Mouse (Mus musculus) CH12.LX (cell line): ENCODE data around the gene Tppp.
"Not testable (repeated sequence)": the region's sequence is repeated elsewhere in the genome, so short reads cannot be mapped to it uniquely, and the experiment has no call there.

ENCODE experiments used
- BHLHE40 ChIP-seq: IDR thresholded peaks from 2 replicates; pipeline ENCODE4 v1.6.1; 2011; ENCODE audit warnings: mild to moderate bottlenecking, low read depth, low read length, improper control_type of control experiment
- CTCF ChIP-seq, 2 experiments: IDR thresholded peaks in 1 of 2; conservative IDR thresholded peaks in 1 of 2; 2 replicates each; pipeline ENCODE4 v1.5.1; 2011 to 2012; ENCODE audit warnings: low read depth in 2 of 2, low read length in 2 of 2, improper control_type of control experiment in 1 of 2, inconsistent platforms in 1 of 2, mild to moderate bottlenecking in 1 of 2, moderate library complexity in 1 of 2
- ELF1 ChIP-seq: IDR thresholded peaks from 2 replicates; pipeline ENCODE4 v1.6.1; 2014; ENCODE audit warnings: low read depth, mild to moderate bottlenecking, inconsistent platforms, low read length, improper control_type of control experiment
- EP300 ChIP-seq: IDR thresholded peaks from 2 replicates; pipeline ENCODE4 v1.6.1; 2011; ENCODE audit warnings: low read length, improper control_type of control experiment
- ETS1 ChIP-seq: conservative IDR thresholded peaks from 2 replicates; pipeline ENCODE4 v1.6.1; 2012; ENCODE audit warnings: low read depth, mild to moderate bottlenecking, inconsistent platforms, low read length, improper control_type of control experiment, moderate library complexity
- MAFK ChIP-seq: IDR thresholded peaks from 2 replicates; pipeline ENCODE4 v1.6.1; 2011; ENCODE audit warnings: low read length, improper control_type of control experiment; ENCODE audit not compliant: insufficient replicate concordance
- MAX ChIP-seq: IDR thresholded peaks from 2 replicates; pipeline ENCODE4 v1.6.1; 2011; ENCODE audit warnings: low read length, improper control_type of control experiment
- NRF1 ChIP-seq: IDR thresholded peaks from 2 replicates; pipeline ENCODE4 v1.6.1; 2014; ENCODE audit warnings: low read depth, mild to moderate bottlenecking, inconsistent platforms, low read length, improper control_type of control experiment, moderate library complexity
- POLR2A ChIP-seq: IDR thresholded peaks from 2 replicates; pipeline ENCODE4 v1.6.1; 2011; ENCODE audit warnings: low read depth, mild to moderate bottlenecking, improper control_type of control experiment, low read length
- USF2 ChIP-seq: conservative IDR thresholded peaks from 2 replicates; pipeline ENCODE4 v1.6.1; 2011; ENCODE audit warnings: low read depth, low read length, improper control_type of control experiment
- ZC3H11A ChIP-seq: IDR thresholded peaks from 2 replicates; pipeline ENCODE4 v1.6.1; 2012; ENCODE audit warnings: low read depth, mild to moderate bottlenecking, inconsistent platforms, low read length, improper control_type of control experiment

- TF ChIP-seq POLR2A; ELF1; BHLHE40; MAX; CTCF (conservative IDR thresholded peaks at IDR 0.05 in 1 of 2, IDR thresholded peaks at IDR 0.05 in 1 of 2; ENCODE audit: low read depth in 2 of 2, low read length in 2 of 2); NRF1; MAFK; EP300; ZC3H11A; ETS1; USF2: not testable (repeated sequence)
These were observed 2.3 kb upstream of the Tppp start for GRCm38 (mm10) chr13:74006881-74007280.
